Mouse (Mus musculus) embryonic facial prominence, embryonic 10.5 days (tissue): ENCODE measurements around the gene Plxdc2. TPM values are rescaled to one million over a fixed set of nuclear protein-coding genes. Genes with fewer than 3 reads are reported as not detected.

ENCODE experiments used
- DNase-seq: peaks from one replicate; pipeline ENCODE4 v3.0.0-alpha.2; 2017; ENCODE audit warnings: low spot score
- H3K27ac ChIP-seq: fragments of 300-500 bp; sonication (generic); replicated peaks from 2 replicates; pipeline ENCODE4 v1.5.1; 2016; ENCODE audit warnings: mild to moderate bottlenecking
- H3K27me3 ChIP-seq: fragments of 300-500 bp; sonication (generic); replicated peaks from 2 replicates; pipeline ENCODE4 v1.6.1; 2016; ENCODE audit warnings: low read depth, mild to moderate bottlenecking; ENCODE audit not compliant: poor library complexity, severe bottlenecking
- H3K36me3 ChIP-seq: fragments of 300-500 bp; sonication (generic); replicated peaks from 2 replicates; pipeline ENCODE4 v1.6.1; 2016; ENCODE audit warnings: mild to moderate bottlenecking, moderate library complexity
- H3K4me1 ChIP-seq: fragments of 300-500 bp; sonication (generic); 2 replicates; pipeline ENCODE4 v1.6.1; 2016
- H3K4me3 ChIP-seq: fragments of 300-500 bp; sonication (generic); 2 replicates; pipeline ENCODE4 v1.5.1; 2016; ENCODE audit warnings: mild to moderate bottlenecking, moderate library complexity
- H3K9me3 ChIP-seq: fragments of 300-500 bp; sonication (generic); 2 replicates; pipeline ENCODE4 v1.6.1; 2016; ENCODE audit warnings: mild to moderate bottlenecking
- WGBS: fragments of 180-500 bp; shearing (Covaris S2); methylation state at CpG from one replicate; pipeline ENCODE4 v1.1.7; 2016; 5-methylcytosine and 5-hydroxymethylcytosine counted together
- polyA plus RNA-seq: library from polyadenylated mRNA; unstranded; fragments of >200 nt; fragmentation: Nextera tagmentation; extraction: Ambion mirVana; gene quantifications from 2 replicates; pipeline ENCODE4 v1.2.1, GENCODE M21; 2016

Gene Plxdc2
- polyA plus RNA-seq, 1 experiment from 2014 or later = 20.0 TPM

GRCm38 (mm10) chr2:16447936-16448335 is 91.8 kb downstream of the Plxdc2 start:
- Histone ChIP-seq H3K36me3 (no peaks in the 10 kb centered on the region), H3K4me3 (no peak overlapping the region), H3K27me3 (no peaks in the 10 kb centered on the region), H3K4me1 (peaks cover 13% of the 10 kb centered on the region), H3K27ac (no peak overlapping the region), H3K9me3 (peaks cover 3% of the 10 kb centered on the region; the same call in 1 of the 2 replicates)
- 82% methylated on average over 4 of the region's 4 CpGs for WGBS
- DNase-seq = no peak

GRCm38 (mm10) chr2:16450838-16451665 is 94.9 kb downstream of the Plxdc2 start:
- no peaks in the 10 kb centered on the region for H3K36me3 ChIP-seq
- DNase-seq = peak; percentile 49
- H3K27ac ChIP-seq = peak overlapping the region; percentile 65; the same call in 1 of the 2 replicates
- H3K4me3 ChIP-seq = no peak overlapping the region; the same call in 1 of the 2 replicates
- peaks cover 3% of the 10 kb centered on the region; the same call in 1 of the 2 replicates for H3K9me3 ChIP-seq
- 45% methylated on average over 7 of the region's 7 CpGs for WGBS
- peaks cover 16% of the 10 kb centered on the region for H3K4me1 ChIP-seq
- no peaks in the 10 kb centered on the region for H3K27me3 ChIP-seq

- H3K27ac ChIP-seq = peak overlapping the region; percentile 65; the same call in 1 of the 2 replicates
- H3K9me3 ChIP-seq = peaks cover 3% of the 10 kb centered on the region; the same call in 1 of the 2 replicates
- peaks cover 16% of the 10 kb centered on the region for H3K4me1 ChIP-seq
- no peaks in the 10 kb centered on the region for H3K36me3 ChIP-seq
- 92% methylated on average over 4 of the region's 4 CpGs for WGBS
- no peak overlapping the region for H3K4me3 ChIP-seq
- no peaks in the 10 kb centered on the region for H3K27me3 ChIP-seq
- no peak for DNase-seq
These were observed 95.5 kb downstream of the Plxdc2 start for GRCm38 (mm10) chr2:16451666-16452009.

DNA sequence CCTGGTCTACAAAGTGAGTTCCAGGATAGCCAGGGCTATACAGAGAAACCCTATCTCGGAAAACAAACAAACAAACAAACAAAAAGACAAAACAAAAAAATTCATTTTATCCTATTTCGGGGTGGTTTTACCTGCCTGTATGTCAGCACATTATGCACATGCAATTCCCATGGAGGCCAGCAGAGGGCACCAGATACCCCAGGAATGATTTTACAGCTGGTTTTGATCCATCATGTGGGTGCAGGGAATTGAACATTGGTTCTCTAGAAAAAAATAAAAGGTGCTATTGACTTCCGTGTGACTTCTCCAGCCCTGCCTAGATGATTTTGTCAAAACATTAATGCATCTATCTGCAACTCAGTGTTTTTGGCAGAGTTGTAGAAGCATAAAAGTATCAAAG is 96.0 kb downstream of the Plxdc2 start:
- Histone ChIP-seq H3K36me3 (no peaks in the 10 kb centered on the region), H3K4me1 (peaks cover 16% of the 10 kb centered on the region), H3K9me3 (peaks cover 3% of the 10 kb centered on the region; the same call in 1 of the 2 replicates), H3K27me3 (no peaks in the 10 kb centered on the region), H3K4me3 (no peak overlapping the region), H3K27ac (no peak overlapping the region)
- DNase-seq = no peak
- 93% methylated on average over 3 of the region's 3 CpGs for WGBS

DNA sequence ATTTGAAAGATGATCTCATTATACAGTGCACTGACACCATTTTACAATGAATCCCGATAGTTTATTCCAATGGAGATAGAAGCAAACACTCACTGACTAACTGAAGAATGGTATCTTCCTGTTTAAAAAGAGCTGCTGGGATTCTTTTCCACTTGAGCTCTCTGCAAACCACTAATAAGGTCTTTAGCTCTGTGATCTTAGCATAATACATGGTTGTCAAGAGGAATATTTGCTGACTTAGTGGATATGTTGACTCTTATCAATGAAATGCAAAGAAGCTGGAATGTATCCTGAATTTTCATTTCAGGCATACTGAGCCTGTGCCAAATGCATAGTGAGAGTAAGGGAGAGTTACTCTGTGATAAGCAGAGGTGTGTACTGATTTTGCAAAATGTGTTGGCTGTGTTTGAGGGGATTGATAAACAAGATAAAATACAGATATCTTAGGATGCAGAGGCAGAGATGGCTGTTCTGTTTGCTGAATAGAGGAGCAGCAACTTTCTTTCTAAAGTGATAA is 100.2 kb downstream of the Plxdc2 start:
- Histone ChIP-seq H3K4me1 (peaks cover 6% of the 10 kb centered on the region), H3K27ac (no peak overlapping the region), H3K4me3 (no peak overlapping the region), H3K36me3 (no peaks in the 10 kb centered on the region), H3K27me3 (no peaks in the 10 kb centered on the region), H3K9me3 (peaks cover 3% of the 10 kb centered on the region; the same call in 1 of the 2 replicates)
- no peak for DNase-seq
- WGBS = 93% methylated on average over 1 of the region's 1 CpGs

DNA sequence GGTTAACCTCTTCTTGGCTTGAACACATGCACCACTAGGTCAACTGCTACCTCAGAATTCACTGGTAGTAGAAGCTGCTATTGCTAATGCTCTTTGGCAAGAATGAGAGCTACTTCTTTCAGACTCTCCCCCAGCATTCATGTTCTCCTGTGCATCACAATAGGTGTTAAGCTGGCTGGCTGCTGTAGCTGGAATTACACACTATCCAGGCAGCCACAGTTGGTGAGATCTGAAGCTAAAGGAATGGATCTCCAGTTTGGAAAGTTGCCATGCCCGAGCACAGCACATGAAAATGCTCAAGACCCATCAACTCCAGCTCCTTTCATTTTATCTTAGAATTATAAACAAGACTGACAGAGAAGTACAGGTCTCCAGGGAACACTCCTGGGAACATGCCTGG is 103.4 kb downstream of the Plxdc2 start:
- DNase-seq = no peak
- no peak overlapping the region for H3K27ac ChIP-seq
- H3K9me3 ChIP-seq = no peaks in the 10 kb centered on the region
- H3K27me3 ChIP-seq = no peaks in the 10 kb centered on the region
- peaks cover 6% of the 10 kb centered on the region; the same call in 1 of the 2 replicates for H3K4me1 ChIP-seq
- no peaks in the 10 kb centered on the region for H3K36me3 ChIP-seq
- H3K4me3 ChIP-seq = no peak overlapping the region
- 60% methylated on average over 1 of the region's 1 CpGs for WGBS

GRCm38 (mm10) chr2:16470099-16470498 is 114.0 kb downstream of the Plxdc2 start:
- Histone ChIP-seq H3K27me3 (no peaks in the 10 kb centered on the region), H3K27ac (no peak overlapping the region), H3K9me3 (no peaks in the 10 kb centered on the region), H3K4me1 (peaks cover 19% of the 10 kb centered on the region), H3K36me3 (no peaks in the 10 kb centered on the region), H3K4me3 (no peak overlapping the region)
- WGBS = 41% methylated on average over 3 of the region's 3 CpGs
- peak; percentile 54 for DNase-seq

GRCm38 (mm10) chr2:16483943-16484342 is 127.8 kb downstream of the Plxdc2 start:
- 82% methylated on average over 2 of the region's 2 CpGs for WGBS
- DNase-seq = no peak
- Histone ChIP-seq H3K36me3 (no peaks in the 10 kb centered on the region), H3K27ac (no peak overlapping the region), H3K4me1 (peaks cover 22% of the 10 kb centered on the region), H3K27me3 (no peaks in the 10 kb centered on the region), H3K9me3 (no peaks in the 10 kb centered on the region), H3K4me3 (no peak overlapping the region)

DNA sequence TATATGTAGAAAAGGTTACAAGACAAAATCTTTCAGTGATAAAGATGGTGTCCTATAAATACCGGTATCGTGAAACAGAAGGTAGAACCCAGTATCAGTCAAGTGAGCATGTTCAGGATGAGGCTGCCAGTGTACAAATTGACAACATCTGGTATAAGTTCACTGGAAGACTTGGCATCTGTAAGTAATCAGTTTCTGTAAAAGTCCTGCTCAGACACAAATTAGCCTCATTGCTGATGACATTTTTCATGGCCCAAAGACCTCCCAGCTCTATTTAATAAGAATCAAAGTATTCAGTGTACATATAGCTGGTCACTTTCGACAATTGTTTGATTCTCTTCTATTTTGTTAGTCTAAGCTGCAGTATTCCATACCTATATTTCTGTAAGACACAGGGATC is 129.9 kb downstream of the Plxdc2 start:
- WGBS = 47% methylated on average over 3 of the region's 3 CpGs
- Histone ChIP-seq H3K4me3 (no peak overlapping the region), H3K27ac (no peak overlapping the region), H3K36me3 (no peaks in the 10 kb centered on the region), H3K9me3 (no peaks in the 10 kb centered on the region), H3K4me1 (peaks cover 22% of the 10 kb centered on the region), H3K27me3 (no peaks in the 10 kb centered on the region)
- DNase-seq = no peak

GRCm38 (mm10) chr2:16491242-16491641 is 135.1 kb downstream of the Plxdc2 start:
- Histone ChIP-seq H3K4me3 (no peak overlapping the region), H3K27ac (no peak overlapping the region), H3K9me3 (no peaks in the 10 kb centered on the region), H3K27me3 (no peaks in the 10 kb centered on the region), H3K4me1 (peaks cover 13% of the 10 kb centered on the region), H3K36me3 (no peaks in the 10 kb centered on the region)
- 81% methylated on average over 3 of the region's 3 CpGs for WGBS
- DNase-seq = no peak

- peak; percentile 12 for DNase-seq
- Histone ChIP-seq H3K27me3 (no peaks in the 10 kb centered on the region), H3K4me3 (no peak overlapping the region), H3K36me3 (no peaks in the 10 kb centered on the region), H3K27ac (no peak overlapping the region), H3K9me3 (no peaks in the 10 kb centered on the region), H3K4me1 (0 out of 2 replicates have a peak, but pooled peaks cover 5% of the 10 kb centered on the region)
- 20% methylated on average over 1 of the region's 1 CpGs for WGBS
These were observed 146.7 kb downstream of the Plxdc2 start for GRCm38 (mm10) chr2:16502843-16503242.

GRCm38 (mm10) chr2:16507540-16508230 is 151.6 kb downstream of the Plxdc2 start:
- DNase-seq = no peak
- H3K4me3 ChIP-seq = no peak overlapping the region
- no peaks in the 10 kb centered on the region for H3K27me3 ChIP-seq
- H3K27ac ChIP-seq = no peak overlapping the region
- WGBS = 81% methylated on average over 3 of the region's 3 CpGs
- H3K9me3 ChIP-seq = no peaks in the 10 kb centered on the region
- no peaks in the 10 kb centered on the region for H3K36me3 ChIP-seq
- 0 out of 2 replicates have a peak, but pooled peaks cover 4% of the 10 kb centered on the region for H3K4me1 ChIP-seq
